Comparison of ENCODE assay signal across 8 mouse cellular contexts in genomic region chr15:94542567-94543408, GRCm38 (mm10). TPM values are rescaled to one million over a fixed set of nuclear protein-coding genes. Genes with fewer than 3 reads are reported as not detected.
DNase-seq lines count a peak whose midpoint lies in the region; ATAC-seq lines count a peak whose summit lies in the region.

No protein-coding gene starts in this region.

- peak; percentile 82 for ATAC-seq in heart, embryonic 15.5 days (replicated peaks; ENCODE audit: insufficient number of reproducible peaks, insufficient read depth, low FRiP score, low read depth)
- ATAC-seq in hindbrain, embryonic 16.5 days, result peak; percentile 94
- ATAC-seq in midbrain, embryonic 15.5 days (replicated peaks), result peak; percentile 91

- H3K27ac ChIP-seq in heart, embryonic 15.5 days, result peak overlapping the region; percentile 75; the same call in 1 of the 2 replicates
- H3K27ac ChIP-seq in brown adipose tissue, adult 24 weeks (replicated peaks; ENCODE audit: low read depth, low read length), result no peak overlapping the region
- peak overlapping the region; percentile 70 for H3K27ac ChIP-seq in hindbrain, embryonic 16.5 days (ENCODE audit: low read depth, low read length)
- peak overlapping the region; percentile 70 for H3K27ac ChIP-seq in midbrain, embryonic 15.5 days

- no peak for DNase-seq in heart, adult 9 months (ENCODE audit: low spot score in 2 of 2)
- no peak for DNase-seq in gastrocnemius, postnatal 10 days
- DNase-seq in natural killer cell, adult 2 months (ENCODE audit: low spot score in 2 of 2), result no peak
- DNase-seq in kidney, adult 18-20 months, result no peak

- H3K27me3 ChIP-seq in heart, embryonic 15.5 days, result no peaks in the 10 kb centered on the region
- no peaks in the 10 kb centered on the region for H3K27me3 ChIP-seq in hindbrain, embryonic 16.5 days (replicated peaks; ENCODE audit: control insufficient read depth, insufficient read depth, low read length)
- no peaks in the 10 kb centered on the region for H3K27me3 ChIP-seq in midbrain, embryonic 15.5 days (replicated peaks)

- no peaks in the 10 kb centered on the region for H3K9me3 ChIP-seq in heart, embryonic 15.5 days (replicated peaks)
- no peaks in the 10 kb centered on the region for H3K9me3 ChIP-seq in hindbrain, embryonic 16.5 days (ENCODE audit: control insufficient read depth, low read length)
- H3K9me3 ChIP-seq in midbrain, embryonic 15.5 days, result no peaks in the 10 kb centered on the region

- H3K4me3 ChIP-seq in heart, embryonic 15.5 days, result peak overlapping the region; percentile 94
- peak overlapping the region; percentile 99 for H3K4me3 ChIP-seq in brown adipose tissue, adult 24 weeks (ENCODE audit: insufficient read depth, low read depth, low read length)
- peak overlapping the region; percentile 93 for H3K4me3 ChIP-seq in hindbrain, embryonic 16.5 days (ENCODE audit: low read length)
- H3K4me3 ChIP-seq in midbrain, embryonic 15.5 days, result peak overlapping the region; percentile 88

- H3K9ac ChIP-seq in heart, embryonic 15.5 days, result peak overlapping the region; percentile 73
- H3K9ac ChIP-seq in hindbrain, embryonic 16.5 days (ENCODE audit: low read depth, low read length), result peak overlapping the region; percentile 73
- H3K9ac ChIP-seq in midbrain, embryonic 15.5 days, result peak overlapping the region; percentile 61

- 7% methylated on average over 22 of the region's 22 CpGs for WGBS in heart, embryonic 15.5 days
- 15% methylated on average over 15 of the region's 22 CpGs for whole genome bisulfite sequencing in hindbrain, embryonic 16.5 days
- WGBS in midbrain, embryonic 15.5 days, result 9% methylated on average over 22 of the region's 22 CpGs

- peaks cover 7% of the 10 kb centered on the region for H3K4me1 ChIP-seq in heart, embryonic 15.5 days (replicated peaks)
- no peaks in the 10 kb centered on the region for H3K4me1 ChIP-seq in brown adipose tissue, adult 24 weeks (ENCODE audit: control insufficient read depth, insufficient read depth, insufficient read length, low read length)
- peaks cover 5% of the 10 kb centered on the region for H3K4me1 ChIP-seq in hindbrain, embryonic 16.5 days (ENCODE audit: control insufficient read depth, insufficient read depth, low read depth, low read length)
- H3K4me1 ChIP-seq in midbrain, embryonic 15.5 days, result peaks cover 6% of the 10 kb centered on the region

- H3K4me2 ChIP-seq in heart, embryonic 15.5 days, result peak overlapping the region; percentile 90
- peak overlapping the region; percentile 96 for H3K4me2 ChIP-seq in hindbrain, embryonic 16.5 days (ENCODE audit: low read length)
- peak overlapping the region; percentile 88 for H3K4me2 ChIP-seq in midbrain, embryonic 15.5 days

- H3K36me3 ChIP-seq in heart, embryonic 15.5 days, result no peaks in the 10 kb centered on the region
- no peaks in the 10 kb centered on the region for H3K36me3 ChIP-seq in hindbrain, embryonic 16.5 days (ENCODE audit: control insufficient read depth, insufficient read depth, low read length)
- no peaks in the 10 kb centered on the region for H3K36me3 ChIP-seq in midbrain, embryonic 15.5 days (replicated peaks)

RNA-seq across cellular contexts. Expression of gene Pus7l, which starts 0.6 kb away (rescaled TPM):
- 3.9 and 4.9 TPM in 2 replicates for polyA plus RNA-seq in heart, embryonic 15.5 days (2015; fragmentation: Nextera tagmentation; extraction: Ambion mirVana)
- polyA plus RNA-seq in brown adipose tissue, adult 24 weeks (2012; ENCODE audit: insufficient read depth, insufficient read length, missing spikeins), result 1.7 TPM in 2 replicates
- 6.0 and 6.1 TPM in 2 replicates for polyA plus RNA-seq in hindbrain, embryonic 16.5 days (2015; fragmentation: Nextera tagmentation; extraction: Ambion mirVana)
- polyA plus RNA-seq in midbrain, embryonic 15.5 days (2015; fragmentation: Nextera tagmentation; extraction: Ambion mirVana), result 5.1 and 5.2 TPM in 2 replicates
- 1 to 10 TPM; 2.0 to 2.1 TPM for total RNA-seq in gastrocnemius, postnatal 10 days (2021)

RNA-seq across cellular contexts. Expression of gene Irak4, which starts 0.7 kb away (rescaled TPM):
- 4.1 and 5.8 TPM in 2 replicates for polyA plus RNA-seq in heart, embryonic 15.5 days (2015; fragmentation: Nextera tagmentation; extraction: Ambion mirVana)
- polyA plus RNA-seq in brown adipose tissue, adult 24 weeks (2012; ENCODE audit: insufficient read depth, insufficient read length, missing spikeins), result 5.7 and 6.0 TPM in 2 replicates
- 1.7 and 2.5 TPM in 2 replicates for polyA plus RNA-seq in hindbrain, embryonic 16.5 days (2015; fragmentation: Nextera tagmentation; extraction: Ambion mirVana)
- 1.3 and 1.8 TPM in 2 replicates for polyA plus RNA-seq in midbrain, embryonic 15.5 days (2015; fragmentation: Nextera tagmentation; extraction: Ambion mirVana)
- total RNA-seq in gastrocnemius, postnatal 10 days (2021), result 1 to 10 TPM; 3.4 to 5.3 TPM

RNA-seq across cellular contexts. Expression of gene Twf1, which starts 46.9 kb away (rescaled TPM):
- polyA plus RNA-seq in heart, embryonic 15.5 days (2015; fragmentation: Nextera tagmentation; extraction: Ambion mirVana), result 40.0 and 49.1 TPM in 2 replicates
- polyA plus RNA-seq in brown adipose tissue, adult 24 weeks (2012; ENCODE audit: insufficient read depth, insufficient read length, missing spikeins), result 40.7 and 53.0 TPM in 2 replicates
- polyA plus RNA-seq in hindbrain, embryonic 16.5 days (2015; fragmentation: Nextera tagmentation; extraction: Ambion mirVana), result 74.2 and 75.0 TPM in 2 replicates
- polyA plus RNA-seq in midbrain, embryonic 15.5 days (2015; fragmentation: Nextera tagmentation; extraction: Ambion mirVana), result 78.6 and 80.5 TPM in 2 replicates
- 10 to 100 TPM; 20.0 to 23.6 TPM for total RNA-seq in gastrocnemius, postnatal 10 days (2021)
